Comparison of ENCODE assay signal across 12 mouse cellular contexts in the genomic region with DNA sequence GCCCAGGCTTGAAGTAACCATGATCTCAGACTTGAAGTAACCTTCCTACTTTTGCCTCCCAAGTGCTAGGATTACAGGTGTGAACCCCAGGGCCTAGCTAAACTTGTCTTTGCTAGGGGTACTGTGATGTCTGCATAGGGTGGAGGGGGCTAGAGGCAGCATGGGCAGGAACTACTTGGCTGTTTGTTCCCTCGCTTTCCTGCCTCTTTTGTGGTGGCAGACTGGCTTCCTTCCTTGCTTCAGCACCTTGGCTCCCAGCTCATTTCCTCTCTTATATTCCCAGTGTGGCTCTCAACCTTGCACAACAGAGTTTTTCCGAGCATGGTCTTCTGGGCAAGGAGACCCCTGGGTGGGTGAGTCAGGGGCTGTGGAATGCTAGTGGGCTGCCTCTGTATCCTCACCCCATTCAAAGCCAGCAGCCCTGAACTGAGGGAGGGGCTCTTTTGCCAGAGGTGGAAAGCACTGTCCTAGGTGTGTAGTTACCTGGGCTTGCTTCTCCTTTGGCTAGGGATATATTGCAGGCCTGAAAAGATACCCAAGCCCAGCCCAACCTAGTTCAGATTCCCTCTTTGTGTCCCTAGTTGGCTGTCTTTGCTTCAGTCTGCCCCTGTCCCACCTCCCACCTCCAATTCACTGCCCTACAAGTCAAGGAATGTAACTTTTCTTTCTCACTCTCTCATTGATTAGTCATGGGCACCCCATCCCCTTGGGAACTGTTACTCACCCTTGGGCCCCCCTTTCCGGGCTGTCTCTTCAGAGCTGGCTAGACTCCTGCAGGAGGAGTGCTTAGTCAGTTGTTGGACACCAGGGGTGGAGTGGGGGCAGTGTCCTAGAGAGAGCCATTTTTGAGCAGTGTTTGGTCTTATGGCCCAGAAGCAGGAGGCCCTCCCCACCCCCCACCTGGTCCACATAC. TPM values are rescaled to one million over a fixed set of nuclear protein-coding genes. Genes with fewer than 3 reads are reported as not detected.
DNase-seq lines count a peak whose midpoint lies in the region; ATAC-seq and TF ChIP-seq lines count a peak whose summit lies in the region.
"Had no signal": no experiment of that assay in that cellular context is flagged by ENCODE, and none has a peak within 500 bp of the region (broad histone marks: within the 10 kb centered on the region; RNA-seq: fewer than 3 reads in every experiment).

No protein-coding gene starts in this region.

- TF ChIP-seq CTCF in embryonic fibroblast, embryonic 13.5 days (IDR thresholded peaks at IDR 0.05; ENCODE audit: borderline replicate concordance, insufficient read depth, low read length), result no peak

- H3K27ac ChIP-seq in heart, embryonic 10.5 days, result peak overlapping the region; percentile 81
- H3K27ac ChIP-seq in lung, embryonic 16.5 days (ENCODE audit: low read length), result peak overlapping the region; percentile 77
- H3K27ac ChIP-seq in embryonic fibroblast, embryonic 13.5 days (ENCODE audit: insufficient read depth, low read length), result peak overlapping the region; percentile 92
- peak overlapping the region; percentile 84 for H3K27ac ChIP-seq in stomach, embryonic 14.5 days (ENCODE audit: low read length)
- no peak overlapping the region for H3K27ac ChIP-seq in midbrain, embryonic 16.5 days (ENCODE audit: low read length)
- H3K27ac ChIP-seq: neural tube, embryonic 13.5 days had no signal

- no peaks in the 10 kb centered on the region for H3K36me3 ChIP-seq in heart, embryonic 10.5 days
- H3K36me3 ChIP-seq in lung, embryonic 16.5 days (ENCODE audit: control insufficient read depth, insufficient read depth, low read length), result no peaks in the 10 kb centered on the region
- H3K36me3 ChIP-seq in stomach, embryonic 14.5 days (ENCODE audit: control insufficient read depth, insufficient read depth, low read length), result no peaks in the 10 kb centered on the region
- H3K36me3 ChIP-seq in midbrain, embryonic 16.5 days (ENCODE audit: control insufficient read depth, insufficient read depth, low read length), result no peaks in the 10 kb centered on the region
- H3K36me3 ChIP-seq: neural tube, embryonic 13.5 days had no signal

- DNase-seq in heart, embryonic 10.5 days (ENCODE audit: low spot score), result no peak
- no peak for DNase-seq in heart, adult 9 months (ENCODE audit: low spot score in 2 of 2)
- no peak for DNase-seq in lung, postnatal 25 days (ENCODE audit: low spot score)
- no peak for DNase-seq in layer of hippocampus, adult 9-11 months
- DNase-seq: cerebellum, adult 9-11 months; spleen, adult 18-20 months; thymus, postnatal 4 days had no signal

- H3K4me2 ChIP-seq in lung, embryonic 16.5 days (ENCODE audit: low read depth, low read length), result peak overlapping the region; percentile 13; the same call in 1 of the 2 replicates
- no peak overlapping the region for H3K4me2 ChIP-seq in stomach, embryonic 14.5 days (replicated peaks; ENCODE audit: low read depth, low read length)
- no peak overlapping the region for H3K4me2 ChIP-seq in midbrain, embryonic 16.5 days (ENCODE audit: low read length)
- H3K4me2 ChIP-seq: neural tube, embryonic 13.5 days had no signal

- peaks cover 34% of the 10 kb centered on the region for H3K4me1 ChIP-seq in heart, embryonic 10.5 days
- H3K4me1 ChIP-seq in lung, embryonic 16.5 days (replicated peaks; ENCODE audit: control insufficient read depth, insufficient read depth, low read length), result peaks cover 16% of the 10 kb centered on the region
- peaks cover 13% of the 10 kb centered on the region for H3K4me1 ChIP-seq in embryonic fibroblast, embryonic 13.5 days (ENCODE audit: control insufficient read depth, insufficient read depth, low read length)
- H3K4me1 ChIP-seq in stomach, embryonic 14.5 days (ENCODE audit: control insufficient read depth, insufficient read depth, low read length), result peaks cover 32% of the 10 kb centered on the region
- no peaks in the 10 kb centered on the region for H3K4me1 ChIP-seq in midbrain, embryonic 16.5 days (ENCODE audit: control insufficient read depth, insufficient read depth, low read length)

- WGBS in heart, embryonic 10.5 days, result 50% methylated on average over 3 of the region's 3 CpGs
- WGBS in lung, embryonic 16.5 days, result 52% methylated on average over 3 of the region's 3 CpGs
- WGBS in stomach, embryonic 14.5 days, result 78% methylated on average over 3 of the region's 3 CpGs
- WGBS in midbrain, embryonic 16.5 days, result 63% methylated on average over 3 of the region's 3 CpGs

- 0 out of 2 replicates have a peak, but pooled peaks have one; percentile 13 for TF ChIP-seq POLR2A in embryonic fibroblast, embryonic 13.5 days (IDR thresholded peaks at IDR 0.05; ENCODE audit: low read depth, low read length)

- no peak overlapping the region for H3K9ac ChIP-seq in lung, embryonic 16.5 days (ENCODE audit: low read length)
- H3K9ac ChIP-seq in stomach, embryonic 14.5 days (replicated peaks; ENCODE audit: low read depth, low read length), result no peak overlapping the region
- no peak overlapping the region for H3K9ac ChIP-seq in midbrain, embryonic 16.5 days (ENCODE audit: low read depth, low read length)
- H3K9ac ChIP-seq: neural tube, embryonic 13.5 days had no signal

- H3K27me3 ChIP-seq in heart, embryonic 10.5 days (ENCODE audit: insufficient read depth, poor library complexity, severe bottlenecking), result no peaks in the 10 kb centered on the region
- H3K27me3 ChIP-seq in lung, embryonic 16.5 days (ENCODE audit: control insufficient read depth, insufficient read depth, low read depth, low read length), result no peaks in the 10 kb centered on the region
- H3K27me3 ChIP-seq in stomach, embryonic 14.5 days (ENCODE audit: control insufficient read depth, insufficient read depth, low read length), result no peaks in the 10 kb centered on the region
- H3K27me3 ChIP-seq in midbrain, embryonic 16.5 days (ENCODE audit: control insufficient read depth, insufficient read depth, low read depth, low read length), result no peaks in the 10 kb centered on the region
- H3K27me3 ChIP-seq: neural tube, embryonic 13.5 days had no signal

- H3K4me3 ChIP-seq in heart, embryonic 10.5 days, result peak overlapping the region; percentile 5; the same call in 1 of the 2 replicates
- H3K4me3 ChIP-seq in lung, embryonic 16.5 days (ENCODE audit: low read length), result no peak overlapping the region
- no peak overlapping the region for H3K4me3 ChIP-seq in embryonic fibroblast, embryonic 13.5 days (ENCODE audit: insufficient read depth, low read length)
- no peak overlapping the region for H3K4me3 ChIP-seq in stomach, embryonic 14.5 days (ENCODE audit: low read depth, low read length)
- no peak overlapping the region for H3K4me3 ChIP-seq in midbrain, embryonic 16.5 days (ENCODE audit: low read depth, low read length)
- H3K4me3 ChIP-seq: neural tube, embryonic 13.5 days had no signal

- ATAC-seq in lung, embryonic 16.5 days (ENCODE audit: low read depth), result peak; percentile 52
- ATAC-seq in stomach, embryonic 14.5 days (ENCODE audit: insufficient number of reproducible peaks, insufficient read depth, low FRiP score, low read depth), result peak; percentile 8; the same call in 1 of the 2 replicates
- ATAC-seq in midbrain, embryonic 16.5 days, result no peak

- H3K9me3 ChIP-seq in heart, embryonic 10.5 days, result no peaks in the 10 kb centered on the region
- no peaks in the 10 kb centered on the region for H3K9me3 ChIP-seq in lung, embryonic 16.5 days (ENCODE audit: control insufficient read depth, low read length)
- H3K9me3 ChIP-seq in stomach, embryonic 14.5 days (ENCODE audit: control insufficient read depth, low read depth, low read length), result no peaks in the 10 kb centered on the region
- H3K9me3 ChIP-seq in midbrain, embryonic 16.5 days (replicated peaks; ENCODE audit: control insufficient read depth, low read length, poor library complexity, severe bottlenecking), result no peaks in the 10 kb centered on the region
- H3K9me3 ChIP-seq: neural tube, embryonic 13.5 days had no signal

RNA-seq across cellular contexts. Expression of gene Itga5, which starts 11.4 kb away (rescaled TPM):
- 60.6 and 98.7 TPM in 2 replicates for polyA plus RNA-seq in heart, embryonic 10.5 days (2016; fragmentation: Nextera tagmentation; extraction: Ambion mirVana)
- polyA plus RNA-seq in lung, embryonic 16.5 days (2015; fragmentation: Nextera tagmentation; extraction: Ambion mirVana), result 38.8 and 42.3 TPM in 2 replicates
- 161 and 346 TPM in 2 replicates for polyA plus RNA-seq in embryonic fibroblast, embryonic 13.5 days (2011; ENCODE audit: insufficient read length, low read depth, missing spikeins)
- polyA plus RNA-seq in stomach, embryonic 14.5 days (2014; fragmentation: Nextera tagmentation; extraction: Ambion mirVana), result 67.5 and 71.2 TPM in 2 replicates
- 5.8 and 7.4 TPM in 2 replicates for polyA plus RNA-seq in midbrain, embryonic 16.5 days (2015; fragmentation: Nextera tagmentation; extraction: Ambion mirVana)

RNA-seq across cellular contexts. Expression of gene Zfp385a, which starts 38.1 kb away (rescaled TPM):
- polyA plus RNA-seq in heart, embryonic 10.5 days (2016; fragmentation: Nextera tagmentation; extraction: Ambion mirVana), result 8.9 and 15.8 TPM in 2 replicates
- 7.6 and 8.6 TPM in 2 replicates for polyA plus RNA-seq in lung, embryonic 16.5 days (2015; fragmentation: Nextera tagmentation; extraction: Ambion mirVana)
- polyA plus RNA-seq in embryonic fibroblast, embryonic 13.5 days (2011; ENCODE audit: insufficient read length, low read depth, missing spikeins), result 25.0 and 27.6 TPM in 2 replicates
- 11.1 and 11.7 TPM in 2 replicates for polyA plus RNA-seq in stomach, embryonic 14.5 days (2014; fragmentation: Nextera tagmentation; extraction: Ambion mirVana)
- polyA plus RNA-seq in midbrain, embryonic 16.5 days (2015; fragmentation: Nextera tagmentation; extraction: Ambion mirVana), result 20.1 and 22.7 TPM in 2 replicates

RNA-seq across cellular contexts. Expression of gene Gtsf1, which starts 52.3 kb away (rescaled TPM):
- 3.9 and 21.8 TPM in 2 replicates for polyA plus RNA-seq in heart, embryonic 10.5 days (2016; fragmentation: Nextera tagmentation; extraction: Ambion mirVana)
- polyA plus RNA-seq in lung, embryonic 16.5 days (2015; fragmentation: Nextera tagmentation; extraction: Ambion mirVana), result 0.64 TPM in 1 of 2 replicates, not detected in the other
- not detected in 2 replicates for polyA plus RNA-seq in embryonic fibroblast, embryonic 13.5 days (2011; ENCODE audit: insufficient read length, low read depth, missing spikeins)
- not detected in 2 replicates for polyA plus RNA-seq in stomach, embryonic 14.5 days (2014; fragmentation: Nextera tagmentation; extraction: Ambion mirVana)
- 0.32 TPM in 1 of 2 replicates, not detected in the other for polyA plus RNA-seq in midbrain, embryonic 16.5 days (2015; fragmentation: Nextera tagmentation; extraction: Ambion mirVana)
- polyA plus RNA-seq: neural tube, embryonic 13.5 days had no signal
